Mouse (Mus musculus): ENCODE results near the gene Dhdds. TPM values are rescaled to one million over a fixed set of nuclear protein-coding genes. Genes with fewer than 3 reads are reported as not detected.

The Dhdds gene
- total and polyA plus RNA-seq, 3 experiments: 15.9 to 37.7 TPM; not detected in 1

GRCm38 (mm10) chr4:133968150-133968921, 32.4 kb downstream of the Dhdds start, which contains the start of gene Hmgn2 (continued):
- TF ChIP-seq ELF1 (IDR thresholded peaks at IDR 0.05; ENCODE audit: low read depth, low read length) (no peak), GABPA (IDR thresholded peaks at IDR 0.05; ENCODE audit: low read depth, low read length) (no peak), MEF2A (IDR thresholded peaks at IDR 0.05; ENCODE audit: extremely low read depth, insufficient replicate concordance, low read depth, low read length, poor library complexity, severe bottlenecking) (no peak), SMC3 (IDR thresholded peaks at IDR 0.05; ENCODE audit: low read depth, low read length) (no peak), ZNF384 (IDR thresholded peaks at IDR 0.05; ENCODE audit: low read depth, low read length) (no peak), EP300 (IDR thresholded peaks at IDR 0.05; ENCODE audit: low read depth in 1 of 2, low read length in 2 of 2) (0 out of 4 replicates have a peak, but pooled peaks of 1 of the 2 experiments have one; percentile 11), ETS1 (IDR thresholded peaks at IDR 0.05; ENCODE audit: low read depth, low read length) (no peak), KAT2A (conservative IDR thresholded peaks at IDR 0.05; ENCODE audit: low read depth, low read length) (no peak), RCOR1 (IDR thresholded peaks at IDR 0.05; ENCODE audit: low read depth, low read length) (no peak), TBP (IDR thresholded peaks at IDR 0.05; ENCODE audit: low read depth, low read length) (no peak), MXI1 (IDR thresholded peaks at IDR 0.05; ENCODE audit: low read depth, low read length) (peak; percentile 77), MAX (IDR thresholded peaks at IDR 0.05; ENCODE audit: low read length) (0 out of 2 replicates have a peak, but pooled peaks have one; percentile 41), ZMIZ1 (IDR thresholded peaks at IDR 0.05; ENCODE audit: low read depth, low read length) (0 out of 2 replicates have a peak, but pooled peaks have one; percentile 47), NRF1 (IDR thresholded peaks at IDR 0.05; ENCODE audit: insufficient read depth, low read depth, low read length, poor library complexity, severe bottlenecking) (no peak), CHD2 (IDR thresholded peaks at IDR 0.05; ENCODE audit: low read length) (no peak), ZC3H11A (IDR thresholded peaks at IDR 0.05; ENCODE audit: low read depth, low read length) (no peak), CHD1 (IDR thresholded peaks at IDR 0.05; ENCODE audit: low read depth, low read length) (no peak)

GRCm38 (mm10) chr4:133967866-133968149, 32.9 kb downstream of the Dhdds start:
- peaks cover 0 to 8% of the 10 kb centered on the region in 2 experiments; a peak in 1 of 4 replicates for H3K4me1 ChIP-seq (ENCODE audit: control insufficient read depth in 1 of 2, insufficient read depth in 2 of 2, low read length in 2 of 2)
- no peak for TF ChIP-seq RCOR1 (IDR thresholded peaks at IDR 0.05; ENCODE audit: low read depth, low read length)
- TF ChIP-seq POLR2AphosphoS2 (IDR thresholded peaks at IDR 0.05; ENCODE audit: low read length): peak; percentile 61; the same call in 1 of the 2 replicates
- peak; percentile 65; the same call in 1 of the 2 replicates for TF ChIP-seq NELFE (IDR thresholded peaks at IDR 0.05; ENCODE audit: low read depth, low read length)
- peak; percentile 82 for TF ChIP-seq MAX (IDR thresholded peaks at IDR 0.05; ENCODE audit: low read length)
- TF ChIP-seq TCF12 (IDR thresholded peaks at IDR 0.05; ENCODE audit: low read depth, low read length): 0 out of 2 replicates have a peak, but pooled peaks have one; percentile 3
- TF ChIP-seq ETS1 (IDR thresholded peaks at IDR 0.05; ENCODE audit: low read depth, low read length): no peak
- no peak for TF ChIP-seq SIN3A (IDR thresholded peaks at IDR 0.05; ENCODE audit: low read length)
- peak; percentile 63 to 71; a peak in 3 of 4 replicates for TF ChIP-seq POLR2A (IDR thresholded peaks at IDR 0.05; ENCODE audit: control insufficient read depth in 1 of 2, insufficient read depth in 1 of 2, low read depth in 1 of 2, low read length in 2 of 2, poor library complexity in 1 of 2)
- TF ChIP-seq TBP (IDR thresholded peaks at IDR 0.05; ENCODE audit: low read depth, low read length): peak; percentile 55; the same call in 1 of the 2 replicates
- TF ChIP-seq HCFC1 (IDR thresholded peaks at IDR 0.05; ENCODE audit: low read depth, low read length): peak; percentile 53; the same call in 1 of the 2 replicates
- TF ChIP-seq USF1 (IDR thresholded peaks at IDR 0.05; ENCODE audit: low read depth, low read length): peak; percentile 96
- peak; percentile 65 for TF ChIP-seq MAZ (IDR thresholded peaks at IDR 0.05; ENCODE audit: low read depth, low read length)
- no peak for TF ChIP-seq CTCF (IDR thresholded peaks at IDR 0.05 in 2 of 3, conservative IDR thresholded peaks at IDR 0.05 in 1 of 3; ENCODE audit: control insufficient read depth in 1 of 3, insufficient read depth in 1 of 3, low read depth in 2 of 3, low read length in 3 of 3, poor library complexity in 1 of 3, severe bottlenecking in 1 of 3)
- peak; percentile 58 to 92 for TF ChIP-seq USF2 (IDR thresholded peaks at IDR 0.05; ENCODE audit: borderline replicate concordance in 1 of 2, insufficient read depth in 1 of 2, low read depth in 1 of 2, low read length in 2 of 2)
- 0 out of 2 replicates have a peak, but pooled peaks have one; percentile 3 for TF ChIP-seq E2F4 (IDR thresholded peaks at IDR 0.05; ENCODE audit: borderline replicate concordance, low read depth, low read length)
- no peak for TF ChIP-seq GATA1 (IDR thresholded peaks at IDR 0.05; ENCODE audit: low read depth, low read length)
- TF ChIP-seq POLR2AphosphoS5 (IDR thresholded peaks at IDR 0.05; ENCODE audit: borderline replicate concordance, low read depth, low read length): no peak
- TF ChIP-seq ZMIZ1 (IDR thresholded peaks at IDR 0.05; ENCODE audit: low read depth, low read length): no peak
- peaks cover 5 to 14% of the 10 kb centered on the region in 2 experiments; a peak in 3 of 4 replicates for H3K36me3 ChIP-seq (ENCODE audit: control insufficient read depth in 1 of 2, insufficient read depth in 2 of 2, low read length in 2 of 2)
- peak overlapping the region; percentile 93 for H3K27ac ChIP-seq (ENCODE audit: control insufficient read depth, low read depth, low read length)
- H3K9ac ChIP-seq (ENCODE audit: control insufficient read depth, low read depth, low read length, poor library complexity, severe bottlenecking): peak overlapping the region; percentile 99
- peaks cover 11% of the 10 kb centered on the region for H3K79me2 ChIP-seq (ENCODE audit: control insufficient read depth, insufficient read depth, low read length, poor library complexity)
- no peaks in the 10 kb centered on the region for H3K27me3 ChIP-seq (ENCODE audit: control insufficient read depth in 1 of 2, insufficient read depth in 2 of 2, low read length in 2 of 2)
- H3K9me3 ChIP-seq (replicated peaks; ENCODE audit: insufficient read depth, low read length): no peaks in the 10 kb centered on the region
- peak; percentile 93 for DNase-seq (ENCODE audit: low read depth, low spot score)
- H3K4me3 ChIP-seq (ENCODE audit: control insufficient read depth in 1 of 2, insufficient read depth in 1 of 2, low read depth in 2 of 2, low read length in 2 of 2): peak overlapping the region; percentile 61 to 86
